Mouse (Mus musculus) bone marrow macrophage, adult 2 months (primary cell): ENCODE data around the gene Ckap2.

Experiments
- CTCF ChIP-seq: IDR thresholded peaks from 2 replicates; pipeline ENCODE4 v1.5.1; 2012; ENCODE audit warnings: low read depth, mild to moderate bottlenecking, low read length, moderate library complexity
- POLR2A ChIP-seq: IDR thresholded peaks from 2 replicates; pipeline ENCODE4 v1.6.1; 2012; ENCODE audit warnings: mild to moderate bottlenecking, low read depth, low read length, borderline replicate concordance

DNA sequence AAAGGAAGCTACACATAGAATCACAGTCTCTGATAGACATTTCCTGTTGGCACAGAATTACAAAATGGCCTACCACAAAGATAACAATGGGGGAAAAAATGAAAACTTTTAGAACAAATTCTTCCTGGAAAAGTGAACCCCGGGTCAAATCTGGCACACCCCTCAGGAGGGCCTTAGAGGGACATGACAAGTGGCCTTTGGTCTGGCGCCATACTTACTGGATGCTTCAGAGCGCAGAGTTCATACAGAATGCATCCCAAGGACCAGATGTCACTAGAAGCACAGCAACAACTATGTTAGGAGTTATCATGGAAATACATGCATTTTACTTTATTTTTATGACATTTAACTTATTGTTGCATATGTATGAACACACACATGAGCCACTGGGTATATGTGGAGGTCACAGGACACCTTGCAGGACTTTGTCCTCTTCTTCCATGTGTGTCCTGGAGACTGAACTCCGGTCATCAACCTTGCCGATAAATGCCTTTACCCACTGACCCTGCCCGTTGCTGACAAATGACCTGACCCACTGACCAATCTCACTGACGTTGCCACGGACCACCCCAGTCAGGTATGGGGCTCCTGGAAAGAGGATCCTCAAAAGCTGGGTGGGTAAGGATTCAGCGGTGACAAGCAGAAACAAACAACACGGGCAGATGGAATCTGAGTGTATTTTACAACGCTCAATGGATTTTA, 35.8 kb downstream of the Ckap2 start:
- TF ChIP-seq CTCF (no peak), POLR2A (no peak)
